Mouse (Mus musculus) megakaryocyte progenitor cell, adult 5-6 weeks (primary cell): ENCODE results near the gene Syna. TPM values are rescaled to one million over a fixed set of nuclear protein-coding genes. Genes with fewer than 3 reads are reported as not detected.

Experiments used
- ATAC-seq: replicated peaks from 2 replicates; pipeline ENCODE4 v1.8.0; 2016; ENCODE audit warnings: mild to moderate bottlenecking, moderate TSS enrichment, inconsistent platforms; ENCODE audit not compliant: poor library complexity
- total RNA-seq, 2 experiments: library from RNA; stranded (forward) in 1 of 2; stranded (reverse) in 1 of 2; fragments of 157-497, 149-512 nt in 1 of 2; fragments of 200-1000 nt in 1 of 2; gene quantifications; 2 replicates each; pipeline versions ENCODE4 v1.2.3 to v1.2.4; 2015 to 2017

Syna gene
- total RNA-seq, 2 experiments from 2014 or later: not detected

DNA sequence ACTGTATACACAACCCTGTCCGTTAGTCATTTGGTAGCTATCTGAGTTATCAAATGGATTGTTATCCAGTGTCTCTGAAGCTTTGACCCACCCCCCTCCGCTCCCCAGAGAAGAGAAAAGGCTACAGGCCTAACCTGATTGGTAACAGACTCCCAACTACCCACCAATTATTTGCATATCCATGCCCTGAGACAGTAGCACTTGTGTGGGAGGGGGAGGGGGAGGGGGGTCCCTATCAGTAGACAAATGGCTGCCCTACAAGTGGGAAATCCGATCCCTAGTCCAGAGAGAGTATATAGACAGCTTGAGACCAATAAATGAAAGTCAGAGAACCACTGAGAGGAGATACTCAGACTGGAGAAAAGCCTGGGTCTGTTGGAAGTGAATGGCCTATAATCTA is 8.1 kb upstream of the Syna start:
- no peak for ATAC-seq

DNA sequence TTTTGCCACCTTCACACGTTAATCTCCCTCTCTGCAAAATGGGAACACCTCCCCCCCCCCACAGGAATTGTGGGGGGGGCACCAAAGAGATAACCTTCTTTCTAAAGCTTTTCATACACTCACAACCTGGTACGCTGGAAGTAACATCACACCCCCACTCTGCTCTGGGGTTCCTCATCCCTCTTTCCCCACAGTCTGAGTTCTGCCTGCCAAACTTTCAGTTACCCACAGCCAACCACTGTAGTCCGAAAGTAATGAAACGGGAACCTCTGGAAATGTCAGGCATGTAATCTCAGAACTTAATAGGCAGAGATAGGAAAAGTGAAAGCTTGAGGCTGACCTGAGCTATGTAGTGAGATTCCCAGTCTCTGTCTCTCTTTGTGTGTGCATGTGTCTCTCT is 7.5 kb upstream of the Syna start:
- ATAC-seq: no peak

- ATAC-seq: no peak
Measured at GRCm38 (mm10) chr5:134565696-134566095, 5.7 kb upstream of the Syna start.

DNA sequence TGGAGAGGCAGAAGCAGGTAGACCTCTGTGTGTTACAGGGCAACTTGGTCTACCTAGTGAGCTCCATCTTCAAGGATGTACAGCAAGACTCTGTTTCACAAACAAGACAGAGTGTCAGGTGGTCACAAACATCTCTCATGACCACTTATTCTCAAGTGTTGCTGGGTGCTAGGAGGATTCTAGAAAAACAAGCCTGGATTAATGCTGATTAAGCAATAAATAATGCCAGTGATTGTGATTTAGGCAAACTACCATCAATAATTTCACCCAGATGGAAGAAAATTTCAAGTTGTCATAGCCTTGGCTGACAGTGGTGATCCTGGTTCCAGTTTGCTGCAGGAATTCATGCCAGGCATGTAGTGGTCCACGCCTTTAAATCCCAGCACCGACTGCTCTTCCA is 4.3 kb upstream of the Syna start:
- no peak for ATAC-seq

DNA sequence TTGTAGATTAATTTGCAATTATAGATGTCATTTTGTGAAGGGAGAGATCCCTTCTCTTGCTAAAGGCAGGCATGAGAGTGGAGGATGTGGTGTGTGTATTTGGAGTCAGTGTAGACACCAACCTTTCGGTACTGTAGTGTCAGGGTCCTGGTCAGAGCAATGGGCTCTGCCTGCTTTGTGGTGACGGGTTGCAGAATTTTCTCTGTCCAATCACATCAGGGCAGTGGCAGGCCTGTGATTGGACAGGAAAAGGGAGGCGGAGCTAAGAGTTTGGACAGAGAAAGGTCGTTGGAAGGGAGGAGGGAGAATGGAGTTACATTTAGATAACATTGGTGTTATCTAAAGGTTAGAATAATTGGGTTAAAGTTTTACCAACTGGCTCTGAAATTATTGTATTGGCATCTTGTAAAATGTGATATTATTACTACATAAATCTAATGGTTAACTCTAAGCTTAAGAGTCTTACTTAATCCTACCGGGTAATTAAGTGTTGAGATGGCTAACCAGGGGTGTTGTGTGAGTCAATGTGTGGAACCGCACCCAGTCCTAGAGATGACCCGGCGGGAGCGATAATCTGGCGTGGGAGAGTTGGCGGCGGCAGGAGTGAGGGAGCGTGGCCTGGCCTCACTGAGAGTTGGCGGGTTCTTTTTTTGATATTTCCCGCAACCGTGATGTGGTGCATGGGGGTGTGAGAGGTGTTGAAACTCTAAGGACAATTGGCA is 640 bp upstream of the Syna start:
- ATAC-seq: peak; percentile 29; the same call in 1 of the 2 replicates

GRCm38 (mm10) chr5:134555463-134556164 is 4.4 kb downstream of the Syna start:
- no peak for ATAC-seq

DNA sequence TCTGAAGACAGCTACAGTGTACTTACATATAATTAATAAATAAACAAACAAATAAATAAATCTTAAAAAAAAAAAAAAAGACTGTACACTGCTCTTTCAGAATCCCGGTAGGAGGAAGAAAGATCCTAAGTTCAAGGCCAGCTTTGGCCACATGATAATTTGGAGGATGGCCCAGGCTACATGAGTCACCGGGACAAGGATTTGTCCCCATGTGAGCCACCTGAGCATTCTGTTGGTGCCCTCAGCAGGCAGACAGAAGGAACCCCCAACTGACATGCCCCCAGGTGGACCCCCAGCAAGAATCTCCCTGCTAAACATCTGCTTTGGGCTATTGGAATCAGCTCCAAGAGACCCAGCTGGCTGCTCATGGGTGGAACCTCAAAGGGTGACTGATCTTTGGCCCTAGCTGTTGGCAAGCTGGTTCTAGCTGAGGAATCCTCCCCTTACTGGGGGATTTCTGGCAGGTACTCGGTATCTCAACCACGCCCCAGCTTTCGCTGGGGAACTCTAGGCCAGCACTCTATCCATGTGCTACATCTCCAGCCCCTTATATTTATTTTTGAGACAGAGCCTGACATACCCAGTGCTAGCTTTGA is 5.9 kb downstream of the Syna start:
- ATAC-seq: no peak

GRCm38 (mm10) chr5:134552110-134552972 is 7.6 kb downstream of the Syna start, which contains the start of gene Clip2:
Gene Clip2 (minus strand): TSS chr5:134552434.
- ATAC-seq: peak; percentile 84

DNA sequence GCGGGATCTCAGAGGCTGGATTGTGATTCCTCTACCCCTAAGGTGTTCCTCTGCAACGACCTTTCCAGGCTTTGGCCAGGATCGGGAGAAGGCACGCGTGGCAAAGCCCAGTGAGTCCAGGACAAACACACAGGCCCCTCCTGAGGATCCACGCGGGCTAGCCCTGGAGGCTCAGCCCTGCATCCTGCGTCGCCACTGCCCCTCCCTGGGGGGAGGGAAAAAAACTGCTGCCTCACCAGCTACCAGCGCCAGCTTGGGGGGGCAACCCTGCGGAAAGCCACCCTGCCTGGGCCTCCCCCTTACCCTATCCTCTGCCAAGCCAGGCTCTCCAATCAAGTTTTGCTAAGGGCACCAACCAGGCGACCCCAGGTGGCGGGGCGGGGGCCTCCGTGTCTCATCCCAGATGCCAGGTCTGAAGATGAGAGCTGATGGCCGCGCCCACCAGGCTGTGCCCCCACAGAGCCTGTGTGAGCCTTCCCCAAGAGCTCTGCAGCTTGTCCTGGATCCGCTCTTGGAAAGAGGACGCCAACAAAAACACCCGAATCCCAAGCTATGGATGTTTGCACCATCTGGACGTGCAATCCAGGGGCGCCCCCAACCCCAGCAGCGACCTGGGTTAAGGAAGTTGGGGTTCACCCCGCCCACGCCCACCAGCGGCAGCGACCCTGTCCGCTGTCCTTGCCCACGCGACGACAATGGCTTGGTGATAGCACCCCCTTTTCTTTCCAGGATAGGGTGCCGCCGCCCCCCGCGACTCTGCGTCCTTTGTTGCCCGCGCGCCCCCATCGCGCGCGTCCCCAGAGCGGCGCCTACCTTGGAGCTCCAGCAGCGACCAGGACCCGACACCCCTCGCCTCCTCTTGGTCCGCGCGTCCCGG is 8.5 kb downstream of the Syna start:
- peak; percentile 10 for ATAC-seq

DNA sequence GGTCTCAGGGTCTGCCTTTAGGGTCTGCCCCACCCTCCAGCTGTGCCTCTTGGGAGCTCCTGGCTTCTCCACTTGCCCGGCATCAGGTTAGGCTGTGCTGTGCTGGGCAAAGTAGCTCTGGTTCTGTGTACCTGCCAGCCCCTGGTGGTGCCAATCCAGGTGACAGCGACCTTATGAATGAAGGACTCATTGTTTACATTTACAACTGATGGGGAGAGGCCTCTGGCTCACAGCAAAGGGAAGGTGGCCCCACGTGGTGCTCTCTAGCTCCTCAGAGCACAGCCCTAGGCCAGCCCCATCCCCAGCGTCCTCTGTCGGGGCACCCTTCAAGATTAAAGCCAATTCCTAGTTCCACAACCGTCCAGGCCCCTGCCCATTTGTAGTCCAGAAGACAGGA is 9.1 kb downstream of the Syna start:
- ATAC-seq: peak; percentile 14

- ATAC-seq: no peak
Measured at GRCm38 (mm10) chr5:134549640-134550168, 10.3 kb downstream of the Syna start.

- ATAC-seq: no peak
Measured at GRCm38 (mm10) chr5:134548306-134548705, 11.7 kb downstream of the Syna start.

GRCm38 (mm10) chr5:134546790-134547189 is 13.2 kb downstream of the Syna start:
- no peak for ATAC-seq

- peak; percentile 70; the same call in 1 of the 2 replicates for ATAC-seq
Measured at GRCm38 (mm10) chr5:134545242-134545629, 14.7 kb downstream of the Syna start.

DNA sequence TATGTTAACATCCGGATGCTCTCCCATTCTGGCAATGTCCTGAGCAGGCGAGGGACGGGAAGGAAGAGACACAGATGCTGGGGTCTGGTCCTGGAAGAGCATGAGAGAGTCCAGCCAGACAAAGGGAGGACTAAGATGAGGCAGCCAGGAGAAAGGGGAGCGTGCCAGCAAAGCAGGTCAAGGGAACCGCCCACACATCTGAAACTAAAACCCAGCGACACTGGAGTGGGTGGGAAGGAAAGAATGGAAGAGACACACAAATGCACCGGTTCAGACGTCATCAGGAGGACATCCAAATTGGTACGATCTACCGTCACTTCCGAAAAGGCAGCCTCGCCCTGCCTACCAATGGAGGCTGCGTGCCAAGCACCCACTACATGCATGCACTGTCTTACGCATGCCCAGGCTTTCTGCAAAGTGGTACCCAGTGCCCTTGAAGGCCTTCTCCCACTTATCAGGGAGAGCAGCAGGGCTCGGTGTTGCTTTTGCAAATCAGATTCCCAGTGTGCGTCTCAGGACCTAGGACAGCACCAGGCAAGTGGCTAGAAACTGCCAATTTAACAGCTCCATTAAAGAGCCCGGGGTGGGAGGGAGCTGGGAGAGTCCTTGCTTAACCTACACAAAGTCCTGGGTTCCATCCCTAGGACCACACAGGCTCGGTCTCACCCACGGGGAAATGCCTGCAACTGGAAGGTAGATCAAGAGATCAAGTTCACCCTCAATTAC is 15.3 kb downstream of the Syna start:
- ATAC-seq: peak; percentile 41

- ATAC-seq: no peak
Measured at GRCm38 (mm10) chr5:134541640-134542039, 18.3 kb downstream of the Syna start.

DNA sequence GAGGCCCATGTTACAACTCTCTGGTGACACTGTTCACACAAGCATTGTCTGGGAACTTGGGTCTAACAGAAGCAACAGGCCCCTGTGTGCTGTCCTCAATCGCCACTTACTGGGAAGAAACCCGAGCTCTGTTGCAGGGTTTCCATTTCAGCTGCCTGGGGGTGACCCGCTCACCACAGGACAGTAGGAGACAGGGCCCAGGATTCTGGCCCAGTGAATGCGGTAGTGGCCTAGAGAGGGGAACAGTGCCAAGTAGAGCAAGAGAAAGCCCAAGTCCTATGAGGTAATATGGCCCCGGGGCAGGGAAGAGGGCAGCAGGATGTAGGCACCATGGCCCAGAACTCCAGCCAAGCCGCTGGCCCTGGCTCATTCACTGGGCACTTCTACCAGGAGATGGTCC is 19.1 kb downstream of the Syna start:
- no peak; the same call in 1 of the 2 replicates for ATAC-seq

- peak; percentile 73 for ATAC-seq
Measured at GRCm38 (mm10) chr5:134539891-134540290, 20.1 kb downstream of the Syna start.

GRCm38 (mm10) chr5:134536036-134536435 is 23.9 kb downstream of the Syna start:
- no peak for ATAC-seq
